Mouse (Mus musculus) midbrain, embryonic 16.5 days (tissue): ENCODE measurements at regions not wholly inside any gene's neighbourhood (a gene's known extent, or its start where the extent isn't known, plus 50 kb on each side); places are given as distances from the start of the nearest gene placed in this dataset.
"Not testable (repeated sequence)": the region's sequence is repeated elsewhere in the genome, so short reads cannot be mapped to it uniquely, and the experiment has no call there.

Experiments used
- ATAC-seq: fragments of 200-750 bp; cut with Nextera tagmentation; 2 replicates; pipeline ENCODE4 v1.8.0; 2017; ENCODE audit warnings: moderate TSS enrichment
- H3K27ac ChIP-seq: fragments of 300-500 bp; sonication (generic); 2 replicates; pipeline ENCODE4 v1.5.1; 2014; ENCODE audit warnings: mild to moderate bottlenecking, low read length, mixed read lengths
- H3K27me3 ChIP-seq: fragments of 300-500 bp; sonication (generic); 2 replicates; pipeline ENCODE4 v1.6.1; 2014; ENCODE audit warnings: low read depth, low read length, mixed read lengths; ENCODE audit not compliant: control insufficient read depth, insufficient read depth
- H3K36me3 ChIP-seq: fragments of 300-500 bp; sonication (generic); 2 replicates; pipeline ENCODE4 v1.6.1; 2014; ENCODE audit warnings: mild to moderate bottlenecking, low read length, moderate library complexity, mixed read lengths; ENCODE audit not compliant: control insufficient read depth, insufficient read depth
- H3K4me1 ChIP-seq: fragments of 300-500 bp; sonication (generic); 2 replicates; pipeline ENCODE4 v1.6.1; 2014; ENCODE audit warnings: mild to moderate bottlenecking, low read length, mixed read lengths; ENCODE audit not compliant: control insufficient read depth, insufficient read depth
- H3K4me2 ChIP-seq: fragments of 300-500 bp; sonication (generic); 2 replicates; pipeline ENCODE4 v1.6.1; 2014; ENCODE audit warnings: mild to moderate bottlenecking, low read length, mixed read lengths
- H3K4me3 ChIP-seq: fragments of 300-500 bp; sonication (generic); 2 replicates; pipeline ENCODE4 v1.5.1; 2014; ENCODE audit warnings: low read depth, mild to moderate bottlenecking, low read length, moderate library complexity, mixed read lengths
- H3K9ac ChIP-seq: fragments of 300-500 bp; sonication (generic); 2 replicates; pipeline ENCODE4 v1.6.1; 2014; ENCODE audit warnings: low read depth, low read length, mixed read lengths
- H3K9me3 ChIP-seq: fragments of 300-500 bp; sonication (generic); replicated peaks from 2 replicates; pipeline ENCODE4 v1.6.1; 2014; ENCODE audit warnings: mild to moderate bottlenecking, low read length, mixed read lengths; ENCODE audit not compliant: control insufficient read depth, poor library complexity, severe bottlenecking
- WGBS: fragments of 180-500 bp; shearing (Covaris S2); extraction: QIAGEN DNeasy Blood & Tissue Kit; methylation state at CpG from one replicate; pipeline ENCODE4 v1.1.7; 2014; 5-methylcytosine and 5-hydroxymethylcytosine counted together

DNA sequence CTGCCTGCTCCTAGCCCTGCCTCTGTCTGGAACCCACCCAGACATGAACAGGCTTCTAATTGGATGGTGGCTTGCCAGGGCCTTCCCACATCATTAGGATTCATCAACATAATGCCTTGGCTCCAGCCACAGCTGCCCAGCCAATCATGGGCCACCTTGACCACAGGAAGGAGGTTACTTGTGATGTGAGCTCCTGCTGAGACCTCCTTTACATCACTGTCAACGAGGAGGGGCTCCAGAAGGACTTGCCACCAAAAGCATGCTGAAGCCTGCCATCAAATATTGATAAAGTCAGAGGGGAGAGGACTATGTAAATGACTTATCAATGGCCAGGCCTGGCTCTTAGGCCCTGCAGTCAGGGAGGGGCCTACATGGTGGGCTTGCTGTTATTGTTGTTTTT, 175.6 kb downstream of the Map1s start:
- H3K4me1 ChIP-seq, H3K27me3 ChIP-seq, H3K9me3 ChIP-seq, ATAC-seq, H3K27ac ChIP-seq, H3K4me2 ChIP-seq, H3K4me3 ChIP-seq, H3K9ac ChIP-seq, H3K36me3 ChIP-seq: not testable (repeated sequence)
- 0% methylated on average over 1 of the region's 1 CpGs for WGBS

DNA sequence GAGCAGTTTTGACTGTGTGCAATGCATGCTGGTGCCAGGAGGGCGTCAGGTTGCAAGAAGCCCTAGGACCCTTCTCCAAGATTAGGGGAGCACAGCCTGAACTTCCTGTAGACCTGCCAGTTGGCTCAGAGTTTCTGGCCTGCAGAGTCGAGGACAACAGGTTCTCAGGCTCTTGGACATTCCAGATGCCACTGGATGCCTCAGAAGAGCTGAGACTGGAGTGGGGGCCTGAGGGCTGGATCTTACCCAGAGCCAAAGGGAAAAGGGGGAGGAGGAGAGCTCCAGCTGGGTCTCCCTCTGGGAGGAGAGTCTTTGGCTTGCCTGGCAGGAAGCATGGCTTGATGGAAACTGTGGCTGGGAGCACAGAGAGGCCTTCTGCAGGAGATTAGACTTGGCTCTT, 145.4 kb upstream of the Myo9b start:
- H3K4me1 ChIP-seq, H3K4me3 ChIP-seq, H3K9ac ChIP-seq, H3K27ac ChIP-seq, H3K27me3 ChIP-seq, ATAC-seq, H3K9me3 ChIP-seq, H3K4me2 ChIP-seq, H3K36me3 ChIP-seq: not testable (repeated sequence)
- 31% methylated on average over 1 of the region's 2 CpGs for WGBS

DNA sequence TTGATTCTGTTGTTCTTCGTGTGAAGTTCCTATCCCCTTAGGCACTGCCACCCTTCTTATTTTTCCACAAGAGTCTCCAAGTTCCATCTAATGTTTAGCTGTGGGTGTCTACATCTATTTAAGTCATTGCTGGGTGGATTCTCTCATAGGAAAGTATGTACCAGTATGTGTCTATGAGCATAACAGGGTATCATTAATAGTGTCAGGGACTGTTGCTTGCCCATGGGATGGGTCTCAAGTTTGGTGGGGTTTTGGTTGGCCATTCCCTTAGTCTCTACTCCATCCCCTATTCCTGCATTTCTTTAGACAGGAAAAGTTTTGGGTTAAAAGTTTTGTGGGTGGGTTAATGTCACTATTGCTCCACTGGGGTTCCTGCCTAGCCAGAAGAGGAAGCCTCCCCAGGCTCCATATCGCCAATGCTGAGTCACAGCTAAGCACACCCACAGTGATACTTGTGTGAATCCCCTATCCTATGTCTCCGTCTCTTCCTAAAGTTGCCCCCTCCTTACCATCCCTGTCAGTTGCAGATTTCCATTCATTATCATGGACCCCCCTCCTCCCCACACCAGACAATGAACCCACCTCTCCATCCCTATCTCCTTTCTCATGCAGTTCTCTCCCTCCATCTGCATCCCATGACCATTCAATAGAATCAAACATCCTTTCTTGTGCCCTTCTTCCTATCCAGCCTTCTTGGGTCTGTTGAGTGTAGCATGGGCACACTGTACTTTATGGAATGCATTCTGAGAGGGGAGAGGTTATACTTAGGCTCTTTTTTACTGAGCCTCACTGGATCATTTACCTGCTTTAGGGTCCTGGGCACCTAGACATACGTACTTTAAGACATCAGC, 141.9 kb upstream of the Myo9b start:
- no peaks in the 10 kb centered on the region for H3K4me1 ChIP-seq
- no peak overlapping the region for H3K27ac ChIP-seq
- H3K36me3 ChIP-seq = no peaks in the 10 kb centered on the region
- peak; percentile 67 for ATAC-seq
- 68% methylated on average over 4 of the region's 4 CpGs for WGBS
- no peak overlapping the region for H3K4me3 ChIP-seq
- H3K27me3 ChIP-seq = no peaks in the 10 kb centered on the region
- H3K9me3 ChIP-seq = no peaks in the 10 kb centered on the region
- H3K9ac ChIP-seq = no peak overlapping the region
- no peak overlapping the region for H3K4me2 ChIP-seq

DNA sequence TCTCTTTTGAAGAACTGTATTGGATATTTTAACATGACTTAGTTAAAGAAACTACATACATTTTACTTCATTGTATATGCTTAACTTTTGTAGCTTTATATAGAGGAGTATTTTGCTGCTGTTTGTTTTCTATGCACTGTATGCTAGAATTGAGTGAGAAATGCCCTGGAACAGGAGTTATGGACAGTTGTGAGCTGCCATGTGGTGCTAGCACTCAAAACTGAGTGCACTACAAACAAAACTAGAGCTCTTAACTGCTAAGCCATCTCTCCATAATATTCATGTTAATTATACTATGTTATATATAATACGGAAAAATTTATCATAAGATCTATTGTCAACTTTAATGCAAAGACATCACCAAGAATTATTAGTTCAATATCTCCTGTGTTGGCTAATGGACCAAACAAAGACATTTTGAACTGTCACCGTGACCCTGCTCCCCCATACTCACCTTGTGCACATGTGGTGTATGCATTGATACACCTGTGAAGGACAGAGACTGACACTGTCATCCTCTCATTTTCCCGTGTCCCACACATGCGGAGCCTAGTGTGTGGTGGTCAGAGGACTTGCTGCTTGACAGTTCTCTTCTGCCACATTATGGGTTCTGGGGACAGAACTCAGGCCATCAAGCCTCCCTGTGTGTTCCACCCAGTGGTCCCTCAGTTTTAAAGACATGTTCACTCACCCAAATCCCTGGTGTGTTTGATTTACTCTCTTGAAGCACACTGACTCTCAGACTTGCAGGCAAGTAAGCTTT, 141.0 kb upstream of the Myo9b start:
- WGBS = 95% methylated on average over 4 of the region's 4 CpGs
- no peak overlapping the region for H3K4me2 ChIP-seq
- no peak overlapping the region for H3K4me3 ChIP-seq
- H3K36me3 ChIP-seq = no peaks in the 10 kb centered on the region
- no peaks in the 10 kb centered on the region for H3K27me3 ChIP-seq
- H3K27ac ChIP-seq = no peak overlapping the region
- no peaks in the 10 kb centered on the region for H3K4me1 ChIP-seq
- H3K9me3 ChIP-seq = no peaks in the 10 kb centered on the region
- ATAC-seq = no peak
- H3K9ac ChIP-seq = no peak overlapping the region

DNA sequence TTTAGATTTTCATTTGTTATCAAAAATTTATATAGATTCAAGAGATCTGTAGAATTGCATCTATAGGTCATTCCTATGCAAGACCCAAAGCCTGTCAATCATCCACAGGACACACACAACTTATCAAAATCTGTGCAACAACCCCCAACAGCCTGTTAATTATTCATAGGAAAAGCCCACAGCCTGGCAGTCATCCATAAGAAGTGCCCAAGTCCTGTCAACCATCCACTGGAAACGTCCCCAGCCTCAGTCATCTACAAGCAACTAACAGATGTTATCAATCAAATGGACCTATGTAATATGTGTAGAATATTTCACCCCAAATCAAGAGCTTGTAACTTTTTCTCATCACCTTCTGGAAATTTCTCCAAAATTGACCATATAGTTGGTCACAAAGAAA, 139.6 kb upstream of the Myo9b start:
- 67% methylated on average over 1 of the region's 1 CpGs for WGBS
- not testable (repeated sequence) for ATAC-seq

DNA sequence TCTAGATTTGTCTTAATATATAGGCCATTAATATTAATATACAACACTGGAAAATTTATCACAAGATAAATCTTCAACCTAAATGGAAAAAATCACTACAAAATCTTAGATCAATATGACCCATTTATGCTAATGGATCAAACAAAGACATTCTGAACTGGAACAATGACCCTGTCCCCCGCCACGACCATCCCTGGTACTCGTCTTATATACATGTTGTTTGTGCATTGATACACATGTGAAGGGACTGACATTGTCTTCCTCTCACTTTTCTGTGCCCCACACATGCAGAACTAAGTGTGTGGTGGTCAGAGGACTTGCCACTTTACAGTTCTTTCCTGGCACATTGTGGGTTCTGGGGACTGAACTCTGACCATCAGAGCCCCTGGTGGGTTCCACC, 135.4 kb upstream of the Myo9b start:
- H3K27me3 ChIP-seq, H3K4me3 ChIP-seq, H3K9me3 ChIP-seq, H3K4me1 ChIP-seq, ATAC-seq, H3K4me2 ChIP-seq, H3K27ac ChIP-seq, H3K36me3 ChIP-seq, H3K9ac ChIP-seq: not testable (repeated sequence)
- WGBS = 100% methylated on average over 1 of the region's 3 CpGs

More for the DNA sequence above, 139.6 kb upstream of the Myo9b start:
- not testable (repeated sequence) for H3K9me3 ChIP-seq, H3K36me3 ChIP-seq, H3K4me3 ChIP-seq, H3K9ac ChIP-seq, H3K4me2 ChIP-seq, H3K27ac ChIP-seq, H3K27me3 ChIP-seq, H3K4me1 ChIP-seq

DNA sequence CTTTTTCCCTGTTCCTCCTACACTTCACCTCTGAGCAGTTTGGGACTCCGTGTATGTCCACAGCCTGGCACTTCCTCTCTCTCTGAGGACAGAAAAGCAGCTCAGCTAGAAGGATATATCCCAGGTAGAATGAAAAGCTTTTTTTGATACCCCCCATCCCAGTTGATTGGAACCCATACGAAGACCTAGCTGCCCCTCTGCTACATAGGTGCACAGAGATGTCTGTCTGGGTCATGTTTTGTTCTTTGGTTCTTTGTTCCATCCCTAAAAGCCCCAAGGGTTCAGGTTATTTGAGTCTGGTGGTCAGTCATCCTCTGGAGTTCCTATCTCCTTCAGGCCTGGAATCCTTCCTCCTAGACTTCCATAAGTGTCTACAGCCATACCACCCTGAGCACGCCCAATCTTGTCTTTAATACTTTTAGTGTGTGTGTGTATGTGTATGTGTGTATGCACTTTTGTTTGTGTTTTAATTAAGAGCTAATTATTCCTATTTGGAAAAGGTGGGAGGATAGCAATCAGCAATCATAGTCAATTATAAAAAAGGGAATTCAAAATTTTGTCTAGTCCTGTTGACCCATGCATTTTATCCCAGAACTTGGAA, 130.0 kb upstream of the Myo9b start:
- not testable (repeated sequence) for H3K27me3 ChIP-seq, ATAC-seq, H3K27ac ChIP-seq, H3K36me3 ChIP-seq, H3K4me3 ChIP-seq, H3K4me2 ChIP-seq, H3K9ac ChIP-seq, H3K4me1 ChIP-seq, H3K9me3 ChIP-seq
- WGBS = 72% methylated on average over 3 of the region's 3 CpGs

DNA sequence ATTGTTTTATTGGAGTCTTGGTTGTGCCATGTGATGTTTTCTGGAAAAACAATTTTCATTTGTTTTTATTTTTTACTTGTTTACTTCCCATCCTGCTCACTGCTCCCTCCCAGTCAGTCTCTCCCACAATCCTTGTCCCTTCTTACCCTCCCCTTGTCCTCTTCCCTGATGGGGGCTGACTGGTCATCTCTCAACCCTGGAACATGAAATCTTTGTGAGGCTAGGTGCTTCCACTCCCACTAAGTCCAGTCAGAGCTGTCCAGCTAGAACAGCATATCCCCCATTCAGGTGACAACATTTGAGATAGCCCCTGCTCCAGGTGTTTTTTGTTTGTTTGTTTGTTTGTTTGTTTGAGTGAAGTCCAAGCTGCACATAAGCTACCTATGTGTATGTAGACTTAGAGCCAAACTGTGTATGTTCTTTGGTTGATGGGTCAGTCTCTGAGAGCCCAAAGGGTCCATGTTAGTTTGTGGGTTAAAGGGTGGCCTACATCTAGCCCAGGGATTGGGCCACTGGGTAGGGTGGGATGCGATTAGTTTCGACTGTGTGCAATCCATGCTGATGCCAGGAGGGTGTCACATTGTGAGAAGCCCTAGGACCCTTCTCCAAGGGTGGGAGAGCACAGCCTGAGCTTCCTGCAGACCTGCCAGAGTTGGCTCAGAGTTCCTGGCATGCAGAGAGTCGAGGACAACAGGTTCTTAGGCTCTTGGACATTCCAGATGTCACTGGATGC, 100.9 kb upstream of the Myo9b start:
- H3K27me3 ChIP-seq, H3K9me3 ChIP-seq, ATAC-seq, H3K4me1 ChIP-seq, H3K4me2 ChIP-seq, H3K9ac ChIP-seq, H3K36me3 ChIP-seq, H3K27ac ChIP-seq, H3K4me3 ChIP-seq: not testable (repeated sequence)
- 67% methylated on average over 3 of the region's 3 CpGs for WGBS
